Mouse (Mus musculus) ES-Bruce4 (cell line): ENCODE results near the gene Ppp3r1. TPM values are rescaled to one million over a fixed set of nuclear protein-coding genes. Genes with fewer than 3 reads are reported as not detected.

Experiments
- H3K27ac ChIP-seq: 2 replicates; pipeline ENCODE4 v1.5.1; 2012; ENCODE audit warnings: low read length, inconsistent platforms; ENCODE audit not compliant: insufficient read depth
- H3K27me3 ChIP-seq: 2 replicates; pipeline ENCODE4 v1.6.1; 2012; ENCODE audit warnings: mild to moderate bottlenecking, low read length, inconsistent platforms; ENCODE audit not compliant: control insufficient read depth, poor library complexity, insufficient read depth, severe bottlenecking
- H3K36me3 ChIP-seq: 2 replicates; pipeline ENCODE4 v1.6.1; 2012; ENCODE audit warnings: inconsistent platforms, mild to moderate bottlenecking, low read length, moderate library complexity; ENCODE audit not compliant: control insufficient read depth, poor library complexity, insufficient read depth, severe bottlenecking
- H3K4me1 ChIP-seq: one replicate; pipeline ENCODE4 v1.8.1; 2011; ENCODE audit warnings: low read length; ENCODE audit not compliant: control insufficient read depth, insufficient read depth
- H3K4me3 ChIP-seq: 2 replicates; pipeline ENCODE4 v1.5.1; 2011; ENCODE audit warnings: low read depth, mild to moderate bottlenecking, low read length
- H3K9ac ChIP-seq: 2 replicates; pipeline ENCODE4 v1.6.1; 2012; ENCODE audit warnings: low read depth, mild to moderate bottlenecking, inconsistent platforms; ENCODE audit not compliant: poor library complexity, severe bottlenecking
- H3K9me3 ChIP-seq: replicated peaks from 2 replicates; pipeline ENCODE4 v1.6.1; 2012; ENCODE audit warnings: mild to moderate bottlenecking, low read length, inconsistent platforms; ENCODE audit not compliant: control insufficient read depth, poor library complexity, insufficient read depth, severe bottlenecking
- CTCF ChIP-seq: IDR thresholded peaks from one replicate; pipeline ENCODE4 v1.8.1; 2011; ENCODE audit warnings: low read depth, low read length
- EP300 ChIP-seq: IDR thresholded peaks from 2 replicates; pipeline ENCODE4 v1.6.1; 2011; ENCODE audit warnings: low read depth, low read length; ENCODE audit not compliant: insufficient read depth
- POLR2A ChIP-seq: IDR thresholded peaks from one replicate; pipeline ENCODE4 v1.8.1; 2011; ENCODE audit warnings: low read length; ENCODE audit not compliant: insufficient read depth
- polyA plus RNA-seq: library from polyadenylated mRNA; stranded (reverse); fragments of >200 nt; gene quantifications from 2 replicates; pipeline ENCODE4 v1.2.4, GENCODE M21; 2011; ENCODE audit warnings: low read depth; ENCODE audit not compliant: missing spikeins, insufficient read depth, insufficient read length

Gene Ppp3r1
- 73.9 and 75.4 TPM in 2 replicates for polyA plus RNA-seq

GRCm38 (mm10) chr11:17158858-17159737 is at the start of gene Ppp3r1:
Ppp3r1 (plus strand) TSS chr11:17159263.
- Histone ChIP-seq H3K27ac (peak within 1 kb of the TSS; percentile 74), H3K9me3 (no peaks in the 10 kb centered on the region), H3K36me3 (no peaks in the 10 kb centered on the region), H3K4me3 (peak within 1 kb of the TSS; percentile 100), H3K27me3 (no peaks in the 10 kb centered on the region), H3K9ac (peak within 1 kb of the TSS; percentile 97), H3K4me1 (no peaks in the 10 kb centered on the region)
- peak; percentile 51 for TF ChIP-seq POLR2A
- TF ChIP-seq CTCF: no peak
- TF ChIP-seq EP300: 0 out of 2 replicates have a peak, but pooled peaks have one; percentile 28

GRCm38 (mm10) chr11:17112419-17113090 is 46.5 kb upstream of the Ppp3r1 start:
- Histone ChIP-seq H3K27ac (no peak overlapping the region), H3K9ac (no peak overlapping the region), H3K36me3 (no peaks in the 10 kb centered on the region), H3K4me1 (no peaks in the 10 kb centered on the region), H3K4me3 (no peak overlapping the region), H3K27me3 (no peaks in the 10 kb centered on the region), H3K9me3 (peaks cover 4% of the 10 kb centered on the region)
- no peak for TF ChIP-seq POLR2A
- no peak for TF ChIP-seq CTCF
- no peak for TF ChIP-seq EP300

GRCm38 (mm10) chr11:17126418-17126817 is 32.6 kb upstream of the Ppp3r1 start:
- no peaks in the 10 kb centered on the region for H3K9me3 ChIP-seq
- H3K4me1 ChIP-seq: no peaks in the 10 kb centered on the region
- no peak overlapping the region for H3K9ac ChIP-seq
- no peak overlapping the region for H3K4me3 ChIP-seq
- TF ChIP-seq POLR2A (no peak), CTCF (no peak), EP300 (no peak)
- no peak overlapping the region for H3K27ac ChIP-seq
- H3K27me3 ChIP-seq: no peaks in the 10 kb centered on the region
- no peaks in the 10 kb centered on the region for H3K36me3 ChIP-seq

- Histone ChIP-seq H3K9me3 (no peaks in the 10 kb centered on the region), H3K36me3 (no peaks in the 10 kb centered on the region)
- TF ChIP-seq CTCF (no peak), EP300 (no peak), POLR2A (no peak)
Measured at GRCm38 (mm10) chr11:17135638-17136037, 23.4 kb upstream of the Ppp3r1 start.

GRCm38 (mm10) chr11:17138306-17139033 is 20.6 kb upstream of the Ppp3r1 start:
- Histone ChIP-seq H3K4me3 (no peak overlapping the region), H3K4me1 (no peaks in the 10 kb centered on the region), H3K36me3 (no peaks in the 10 kb centered on the region), H3K9ac (no peak overlapping the region), H3K27ac (no peak overlapping the region), H3K27me3 (no peaks in the 10 kb centered on the region), H3K9me3 (no peaks in the 10 kb centered on the region)
- TF ChIP-seq CTCF (no peak), EP300 (no peak), POLR2A (no peak)

More at GRCm38 (mm10) chr11:17135638-17136037, 23.4 kb upstream of the Ppp3r1 start:
- Histone ChIP-seq H3K27me3 (no peaks in the 10 kb centered on the region), H3K27ac (no peak overlapping the region), H3K9ac (no peak overlapping the region), H3K4me3 (no peak overlapping the region), H3K4me1 (no peaks in the 10 kb centered on the region)
